8 mouse cellular contexts compared by ENCODE assay signal in the genomic region with DNA sequence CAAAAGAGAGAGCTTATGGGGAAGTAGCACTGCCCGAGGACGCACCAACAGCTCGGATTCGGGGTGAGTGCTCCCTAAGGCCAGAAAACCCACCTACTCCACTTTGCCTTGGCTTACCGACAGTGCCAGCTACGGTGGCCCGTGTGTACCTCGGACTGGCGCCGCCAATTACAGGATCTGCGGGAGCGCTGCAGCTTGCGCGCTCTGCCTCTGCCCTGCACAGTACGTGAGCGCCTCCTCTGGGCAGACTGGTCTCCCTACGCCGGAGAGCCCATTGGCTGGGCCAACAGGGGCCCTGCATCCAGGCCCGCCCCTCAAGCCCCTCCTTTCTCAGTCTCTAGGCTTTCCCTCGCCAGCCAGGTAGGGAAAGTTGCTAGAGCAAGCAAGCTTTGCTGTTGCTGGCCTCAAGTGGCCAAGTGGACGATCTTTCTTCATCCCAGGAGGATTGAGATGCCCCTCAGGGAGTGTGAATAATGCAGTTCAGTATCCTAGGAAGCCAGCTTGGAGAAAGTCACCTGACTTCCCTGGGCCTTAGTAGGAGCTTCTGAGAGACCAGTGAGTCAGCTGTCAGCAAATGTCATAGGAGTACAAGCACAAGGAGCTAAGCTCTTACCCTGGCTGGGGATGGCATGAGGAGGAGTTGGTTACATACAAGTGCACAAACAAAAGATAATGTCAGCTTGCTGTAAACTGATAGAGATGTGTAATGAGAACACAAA. TPM values are rescaled to one million over a fixed set of nuclear protein-coding genes. Genes with fewer than 3 reads are reported as not detected.
DNase-seq lines count a peak whose midpoint lies in the region; ATAC-seq and TF ChIP-seq lines count a peak whose summit lies in the region.

Gene Syn3, minus strand, starts transcription at position 224 of the 719 bp plus-strand sequence.

- no peaks in the 10 kb centered on the region; the same call in 1 of the 2 replicates for H3K27me3 ChIP-seq in ES-Bruce4 (ENCODE audit: control insufficient read depth, insufficient read depth, low read length, poor library complexity, severe bottlenecking)
- H3K27me3 ChIP-seq in forebrain, embryonic 16.5 days (replicated peaks; ENCODE audit: control insufficient read depth, insufficient read depth, low read length), result no peaks in the 10 kb centered on the region
- H3K27me3 ChIP-seq in liver, embryonic 16.5 days (ENCODE audit: control insufficient read depth, insufficient read depth, low read depth, low read length), result no peaks in the 10 kb centered on the region
- H3K27me3 ChIP-seq in neural tube, embryonic 14.5 days (ENCODE audit: control insufficient read depth, insufficient read depth, low read length), result no peaks in the 10 kb centered on the region

- peak; percentile 100 for ATAC-seq in forebrain, embryonic 16.5 days
- ATAC-seq in liver, embryonic 16.5 days (ENCODE audit: low read depth), result peak; percentile 94
- ATAC-seq in neural tube, embryonic 14.5 days (ENCODE audit: low read depth), result peak; percentile 99

- no peaks in the 10 kb centered on the region for H3K9me3 ChIP-seq in ES-Bruce4 (replicated peaks; ENCODE audit: control insufficient read depth, insufficient read depth, low read length, poor library complexity, severe bottlenecking)
- no peaks in the 10 kb centered on the region for H3K9me3 ChIP-seq in forebrain, embryonic 16.5 days (ENCODE audit: control insufficient read depth, low read length)
- H3K9me3 ChIP-seq in liver, embryonic 16.5 days (replicated peaks; ENCODE audit: control insufficient read depth, low read length), result no peaks in the 10 kb centered on the region
- no peaks in the 10 kb centered on the region for H3K9me3 ChIP-seq in neural tube, embryonic 14.5 days (ENCODE audit: control insufficient read depth, low read length)

- no peak for TF ChIP-seq EP300 in ES-Bruce4 (IDR thresholded peaks at IDR 0.05; ENCODE audit: insufficient read depth, low read depth, low read length)

- H3K36me3 ChIP-seq in ES-Bruce4 (ENCODE audit: control insufficient read depth, insufficient read depth, low read length, poor library complexity, severe bottlenecking), result no peaks in the 10 kb centered on the region
- no peaks in the 10 kb centered on the region for H3K36me3 ChIP-seq in forebrain, embryonic 16.5 days (ENCODE audit: control insufficient read depth, insufficient read depth)
- H3K36me3 ChIP-seq in liver, embryonic 16.5 days (ENCODE audit: control insufficient read depth, insufficient read depth), result no peaks in the 10 kb centered on the region
- no peaks in the 10 kb centered on the region for H3K36me3 ChIP-seq in neural tube, embryonic 14.5 days (ENCODE audit: control insufficient read depth, insufficient read depth, low read length)

- under 1% methylated on average over 21 of the region's 21 CpGs for WGBS in forebrain, embryonic 16.5 days
- 1% methylated on average over 21 of the region's 21 CpGs for WGBS in liver, embryonic 16.5 days (ENCODE audit: insufficient replicate concordance)
- WGBS in neural tube, embryonic 14.5 days, result under 1% methylated on average over 21 of the region's 21 CpGs

- peak within 1 kb of the TSS; percentile 93 for H3K4me3 ChIP-seq in ES-Bruce4 (ENCODE audit: low read depth, low read length)
- peak within 1 kb of the TSS; percentile 75 for H3K4me3 ChIP-seq in forebrain, embryonic 16.5 days (replicated peaks; ENCODE audit: low read length)
- H3K4me3 ChIP-seq in liver, embryonic 16.5 days (ENCODE audit: low read depth, low read length), result peak within 1 kb of the TSS; percentile 45
- peak within 1 kb of the TSS; percentile 50 for H3K4me3 ChIP-seq in neural tube, embryonic 14.5 days (ENCODE audit: low read depth, low read length)

- peak; percentile 94 for DNase-seq in cerebellum, adult 11 months
- DNase-seq in heart, postnatal 25 days (ENCODE audit: low spot score), result peak; percentile 61
- peak; percentile 93 for DNase-seq in layer of hippocampus, adult 11-12 months (ENCODE audit: low spot score)
- DNase-seq in testis, postnatal 14 days (ENCODE audit: low spot score), result peak; percentile 87

- peak; percentile 73 for TF ChIP-seq POLR2A in ES-Bruce4 (IDR thresholded peaks at IDR 0.05; ENCODE audit: insufficient read depth, low read length)

- intact Hi-C loops in heart, postnatal 25 days (cut with DNase I), result no loop called here

- H3K4me1 ChIP-seq in ES-Bruce4 (ENCODE audit: control insufficient read depth, insufficient read depth, low read length), result no peaks in the 10 kb centered on the region
- H3K4me1 ChIP-seq in forebrain, embryonic 16.5 days (replicated peaks; ENCODE audit: control insufficient read depth, insufficient read depth, low read length), result peaks cover 13% of the 10 kb centered on the region
- no peaks in the 10 kb centered on the region for H3K4me1 ChIP-seq in liver, embryonic 16.5 days (ENCODE audit: control insufficient read depth, low read depth, low read length)
- peaks cover 11% of the 10 kb centered on the region for H3K4me1 ChIP-seq in neural tube, embryonic 14.5 days (ENCODE audit: control insufficient read depth, insufficient read depth, low read length)

- no peak within 1 kb of the TSS for H3K27ac ChIP-seq in ES-Bruce4 (ENCODE audit: insufficient read depth, low read length)
- peak within 1 kb of the TSS; percentile 70 for H3K27ac ChIP-seq in forebrain, embryonic 16.5 days (ENCODE audit: low read length)
- H3K27ac ChIP-seq in liver, embryonic 16.5 days (ENCODE audit: low read length), result no peak within 1 kb of the TSS
- H3K27ac ChIP-seq in neural tube, embryonic 14.5 days (ENCODE audit: low read depth, low read length), result peak within 1 kb of the TSS; percentile 78

- H3K9ac ChIP-seq in ES-Bruce4 (ENCODE audit: low read depth, poor library complexity, severe bottlenecking), result peak within 1 kb of the TSS; percentile 60
- peak within 1 kb of the TSS; percentile 86 for H3K9ac ChIP-seq in forebrain, embryonic 16.5 days (replicated peaks; ENCODE audit: low read depth, low read length)
- peak within 1 kb of the TSS; percentile 4; the same call in 1 of the 2 replicates for H3K9ac ChIP-seq in liver, embryonic 16.5 days (ENCODE audit: low read depth, low read length)
- peak within 1 kb of the TSS; percentile 72 for H3K9ac ChIP-seq in neural tube, embryonic 14.5 days (replicated peaks; ENCODE audit: low read depth, low read length)

- TF ChIP-seq CTCF in ES-Bruce4 (IDR thresholded peaks at IDR 0.05; ENCODE audit: low read depth, low read length), result peak; percentile 78

- H3K4me2 ChIP-seq in forebrain, embryonic 16.5 days (ENCODE audit: low read length), result peak within 1 kb of the TSS; percentile 62
- H3K4me2 ChIP-seq in liver, embryonic 16.5 days (ENCODE audit: low read depth, low read length), result peak within 1 kb of the TSS; percentile 60
- peak within 1 kb of the TSS; percentile 76 for H3K4me2 ChIP-seq in neural tube, embryonic 14.5 days (ENCODE audit: low read depth, low read length)

RNA-seq across cellular contexts. Expression of gene Syn3, which starts in this region (rescaled TPM):
- 0.87 and 2.6 TPM in 2 replicates for polyA plus RNA-seq in ES-Bruce4 (2011; ENCODE audit: insufficient read depth, insufficient read length, low read depth, missing spikeins)
- 19.5 and 24.8 TPM in 2 replicates for polyA plus RNA-seq in forebrain, embryonic 16.5 days (2015; fragmentation: Nextera tagmentation; extraction: Ambion mirVana)
- total RNA-seq in heart, postnatal 25 days (2021), result under 1 TPM; 0.44 to 0.53 TPM
- 0.22 and 0.27 TPM in 2 replicates for polyA plus RNA-seq in liver, embryonic 16.5 days (2015; fragmentation: Nextera tagmentation; extraction: Ambion mirVana)
- 35.1 and 44.1 TPM in 2 replicates for polyA plus RNA-seq in neural tube, embryonic 14.5 days (2014; fragmentation: Nextera tagmentation; extraction: Ambion mirVana)

Comparison
In these comparisons a context has a peak if more than half of its experiments do, and no peak if none do; other contexts are left out.
1. Peak in DNase-seq in heart, postnatal 25 days; RNA of the gene not detected or under 1 TPM.
2. Peak in ATAC-seq, H3K4me3 ChIP-seq, H3K9ac ChIP-seq and H3K4me2 ChIP-seq in liver, embryonic 16.5 days; RNA of the gene not detected or under 1 TPM.
3. H3K27ac ChIP-seq: peak in forebrain, embryonic 16.5 days (single experiment) and neural tube, embryonic 14.5 days (single experiment); none in ES-Bruce4 (single experiment) and liver, embryonic 16.5 days (single experiment).
4. H3K9ac ChIP-seq: peak in every context shown above with its lines; median percentile 86 in forebrain, embryonic 16.5 days; 72 in neural tube, embryonic 14.5 days; 60 in ES-Bruce4; 4 in liver, embryonic 16.5 days.
5. Peak in every context shown above with its lines, with median percentiles within 50 percentile points of each other: H3K4me3 ChIP-seq, DNase-seq, ATAC-seq and H3K4me2 ChIP-seq.